In genomic region chr2:48816141-48817028, GRCm38 (mm10) we compare ENCODE assay signal across 8 mouse cellular contexts. TPM values are rescaled to one million over a fixed set of nuclear protein-coding genes. Genes with fewer than 3 reads are reported as not detected.
A peak's percentile ranks its signal among the peaks of the same experiment; 100 is the strongest.
DNase-seq lines count a peak whose midpoint lies in the region; ATAC-seq lines count a peak whose summit lies in the region.

No protein-coding gene starts in this region.

- H3K4me2 ChIP-seq in limb, embryonic 11.5 days (ENCODE audit: low read depth, severe bottlenecking), result peak overlapping the region; percentile 72
- H3K4me2 ChIP-seq in neural tube, embryonic 11.5 days (ENCODE audit: low read depth), result peak overlapping the region; percentile 65

- H3K9ac ChIP-seq in limb, embryonic 11.5 days (ENCODE audit: low read length), result no peak overlapping the region; the same call in 1 of the 2 replicates
- H3K9ac ChIP-seq in neural tube, embryonic 11.5 days (ENCODE audit: low read length), result peak overlapping the region; percentile 51

- no peak for ATAC-seq in limb, embryonic 11.5 days (ENCODE audit: insufficient number of reproducible peaks, low FRiP score, low TSS enrichment, low read depth)
- ATAC-seq in neural tube, embryonic 11.5 days (ENCODE audit: insufficient read depth, low FRiP score, low TSS enrichment), result no peak

- no peaks in the 10 kb centered on the region for H3K36me3 ChIP-seq in forebrain, embryonic 10.5 days (replicated peaks)
- H3K36me3 ChIP-seq in limb, embryonic 11.5 days (ENCODE audit: control insufficient read depth, insufficient read depth, low read length), result no peaks in the 10 kb centered on the region
- no peaks in the 10 kb centered on the region for H3K36me3 ChIP-seq in neural tube, embryonic 11.5 days (ENCODE audit: control insufficient read depth, insufficient read depth, low read length)

- H3K9me3 ChIP-seq in forebrain, embryonic 10.5 days, result no peaks in the 10 kb centered on the region
- H3K9me3 ChIP-seq in limb, embryonic 11.5 days (ENCODE audit: control insufficient read depth, low read length), result no peaks in the 10 kb centered on the region
- no peaks in the 10 kb centered on the region for H3K9me3 ChIP-seq in neural tube, embryonic 11.5 days (ENCODE audit: control insufficient read depth, low read length)

- H3K4me1 ChIP-seq in forebrain, embryonic 10.5 days, result peaks cover 32% of the 10 kb centered on the region
- peaks cover 5% of the 10 kb centered on the region; the same call in 1 of the 2 replicates for H3K4me1 ChIP-seq in limb, embryonic 11.5 days (ENCODE audit: control insufficient read depth, insufficient read depth, low read length)
- no peaks in the 10 kb centered on the region for H3K4me1 ChIP-seq in neural tube, embryonic 11.5 days (ENCODE audit: control insufficient read depth, insufficient read depth, low read length)

- peak; percentile 10 for DNase-seq in kidney, postnatal 14 days
- no peak for DNase-seq in kidney, adult 11 months
- DNase-seq in forebrain, embryonic 10.5 days (ENCODE audit: extremely low spot score, low spot score), result no peak
- DNase-seq in limb, embryonic 11.5 days (ENCODE audit: low spot score), result no peak
- peak; percentile 10 for DNase-seq in neural tube, embryonic 11.5 days (ENCODE audit: low spot score)
- no peak for DNase-seq in layer of hippocampus, adult 9-11 months
- no peak for DNase-seq in cerebellum, adult 9-10 months
- DNase-seq in layer of hippocampus, postnatal 36 days, result no peak

- H3K27ac ChIP-seq in forebrain, embryonic 10.5 days, result no peak overlapping the region
- H3K27ac ChIP-seq in limb, embryonic 11.5 days (replicated peaks; ENCODE audit: low read depth, low read length), result no peak overlapping the region
- no peak overlapping the region for H3K27ac ChIP-seq in neural tube, embryonic 11.5 days (ENCODE audit: low read depth, low read length)

- H3K4me3 ChIP-seq in forebrain, embryonic 10.5 days, result peak overlapping the region; percentile 84
- peak overlapping the region; percentile 84 for H3K4me3 ChIP-seq in limb, embryonic 11.5 days (ENCODE audit: low read depth, low read length)
- peak overlapping the region; percentile 84 for H3K4me3 ChIP-seq in neural tube, embryonic 11.5 days (ENCODE audit: low read depth, low read length)

- H3K27me3 ChIP-seq in forebrain, embryonic 10.5 days (ENCODE audit: poor library complexity, severe bottlenecking), result no peaks in the 10 kb centered on the region
- no peaks in the 10 kb centered on the region for H3K27me3 ChIP-seq in limb, embryonic 11.5 days (ENCODE audit: control insufficient read depth, insufficient read depth, low read length)
- no peaks in the 10 kb centered on the region for H3K27me3 ChIP-seq in neural tube, embryonic 11.5 days (ENCODE audit: control insufficient read depth, insufficient read depth, low read length)

- WGBS in forebrain, embryonic 10.5 days, result 33% methylated on average over 9 of the region's 9 CpGs
- WGBS in limb, embryonic 11.5 days, result 44% methylated on average over 9 of the region's 9 CpGs
- 32% methylated on average over 9 of the region's 9 CpGs for WGBS in neural tube, embryonic 11.5 days

RNA-seq across cellular contexts. Expression of gene Acvr2a, which starts 2.5 kb away (rescaled TPM):
- 19.6 and 21.8 TPM in 2 replicates for polyA plus RNA-seq in forebrain, embryonic 10.5 days (2016; fragmentation: Nextera tagmentation; extraction: Ambion mirVana)
- polyA plus RNA-seq in limb, embryonic 11.5 days (2014; fragmentation: Nextera tagmentation; extraction: Ambion mirVana), result 21.2 and 23.3 TPM in 2 replicates
- 45.6 and 50.0 TPM in 2 replicates for polyA plus RNA-seq in neural tube, embryonic 11.5 days (2014; fragmentation: Nextera tagmentation; extraction: Ambion mirVana)
- 10 to 100 TPM; 43.8 to 45.0 TPM for total RNA-seq in layer of hippocampus, postnatal 36 days (2021)

Comparison
In these comparisons a context has a peak if more than half of its experiments do, and no peak if none do; other contexts are left out.
1. DNase-seq: peak in kidney, postnatal 14 days (single experiment) and neural tube, embryonic 11.5 days (single experiment); none in kidney, adult 11 months (single experiment), forebrain, embryonic 10.5 days (single experiment), limb, embryonic 11.5 days (single experiment), layer of hippocampus, adult 9-11 months (single experiment), cerebellum, adult 9-10 months (single experiment) and layer of hippocampus, postnatal 36 days (0 of 2).
2. Peak in every context shown above with its lines, with median percentiles within 50 percentile points of each other: H3K4me3 ChIP-seq.